Mouse (Mus musculus): Measurements from ENCODE around the gene Hmbs.

- TF ChIP-seq ZC3H11A (IDR thresholded peaks at IDR 0.05; ENCODE audit: low read depth, low read length) = no peak
- TF ChIP-seq MAX (IDR thresholded peaks at IDR 0.05; ENCODE audit: low read length) = no peak
- no peak for TF ChIP-seq RAD21 (IDR thresholded peaks at IDR 0.05; ENCODE audit: low read depth, low read length)
- TF ChIP-seq POLR2A (IDR thresholded peaks at IDR 0.05; ENCODE audit: low read depth, low read length) = no peak
- no peak for TF ChIP-seq CTCF (conservative IDR thresholded peaks at IDR 0.05 in 1 of 2, IDR thresholded peaks at IDR 0.05 in 1 of 2; ENCODE audit: low read depth in 2 of 2, low read length in 2 of 2)
- TF ChIP-seq HCFC1 (IDR thresholded peaks at IDR 0.05; ENCODE audit: low read depth, low read length) = no peak
- no peak for TF ChIP-seq BHLHE40 (IDR thresholded peaks at IDR 0.05; ENCODE audit: low read depth, low read length)
- no peak for TF ChIP-seq EP300 (IDR thresholded peaks at IDR 0.05; ENCODE audit: low read length)
Measured at GRCm38 (mm10) chr9:44327926-44328325, 16.1 kb downstream of the Hmbs start.

Data from CH12.LX (cell line).